Mouse (Mus musculus) spleen, adult 2 months (tissue): ENCODE data around the gene Sort1.

Source experiments
- CTCF ChIP-seq: fragments of 200-500 bp; IDR thresholded peaks from 2 replicates; pipeline ENCODE4 v1.5.1; 2011; ENCODE audit warnings: mild to moderate bottlenecking, inconsistent platforms; ENCODE audit not compliant: insufficient read depth, insufficient read length, insufficient replicate concordance; ENCODE audit errors: extremely low read depth
- POLR2A ChIP-seq: fragments of 200-500 bp; IDR thresholded peaks from 2 replicates; pipeline ENCODE4 v1.6.1; 2011; ENCODE audit warnings: low read depth, low read length, inconsistent platforms

- TF ChIP-seq CTCF = no peak
- no peak for TF ChIP-seq POLR2A
These were observed 34.6 kb downstream of the Sort1 start for GRCm38 (mm10) chr3:108318517-108318916.
